Mouse (Mus musculus): ENCODE measurements around the gene Amh. TPM values are rescaled to one million over a fixed set of nuclear protein-coding genes. Genes with fewer than 3 reads are reported as not detected.

The Amh gene
- polyA plus RNA-seq, 1 experiment from 2014 or later = not detected

- 86% methylated on average over 13 of the region's 13 CpGs for WGBS
- no peak overlapping the region for H3K9ac ChIP-seq (ENCODE audit: low read depth, low read length)
- H3K4me3 ChIP-seq (ENCODE audit: low read length) = no peak overlapping the region
- peaks cover 14% of the 10 kb centered on the region for H3K4me1 ChIP-seq (ENCODE audit: control insufficient read depth, insufficient read depth, low read depth, low read length)
- H3K27me3 ChIP-seq (replicated peaks; ENCODE audit: control insufficient read depth, insufficient read depth, low read length) = no peaks in the 10 kb centered on the region
- no peaks in the 10 kb centered on the region for H3K9me3 ChIP-seq (ENCODE audit: control insufficient read depth, low read length)
- no peak overlapping the region for H3K27ac ChIP-seq (ENCODE audit: low read depth, low read length)
- H3K36me3 ChIP-seq (ENCODE audit: control insufficient read depth, insufficient read depth, low read length) = peaks cover 46% of the 10 kb centered on the region
- no peak overlapping the region for H3K4me2 ChIP-seq (ENCODE audit: low read length)
- ATAC-seq = no peak
Measured at GRCm38 (mm10) chr10:80793033-80793784, 11.8 kb upstream of the Amh start.

GRCm38 (mm10) chr10:80793803-80794202, 11.2 kb upstream of the Amh start:
- H3K36me3 ChIP-seq (ENCODE audit: control insufficient read depth, insufficient read depth, low read length) = peaks cover 41% of the 10 kb centered on the region
- H3K27me3 ChIP-seq (replicated peaks; ENCODE audit: control insufficient read depth, insufficient read depth, low read length) = no peaks in the 10 kb centered on the region
- no peak overlapping the region for H3K27ac ChIP-seq (ENCODE audit: low read depth, low read length)
- H3K4me2 ChIP-seq (ENCODE audit: low read length) = no peak overlapping the region
- peaks cover 14% of the 10 kb centered on the region for H3K4me1 ChIP-seq (ENCODE audit: control insufficient read depth, insufficient read depth, low read depth, low read length)
- WGBS = 89% methylated on average over 4 of the region's 4 CpGs
- H3K9me3 ChIP-seq (ENCODE audit: control insufficient read depth, low read length) = no peaks in the 10 kb centered on the region
- ATAC-seq = no peak
- H3K9ac ChIP-seq (ENCODE audit: low read depth, low read length) = no peak overlapping the region
- no peak overlapping the region for H3K4me3 ChIP-seq (ENCODE audit: low read length)

GRCm38 (mm10) chr10:80794750-80795149, 10.3 kb upstream of the Amh start:
- H3K27ac ChIP-seq (ENCODE audit: low read depth, low read length) = no peak overlapping the region
- no peak overlapping the region for H3K4me3 ChIP-seq (ENCODE audit: low read length)
- peaks cover 34% of the 10 kb centered on the region for H3K36me3 ChIP-seq (ENCODE audit: control insufficient read depth, insufficient read depth, low read length)
- 82% methylated on average over 8 of the region's 8 CpGs for WGBS
- H3K9me3 ChIP-seq (ENCODE audit: control insufficient read depth, low read length) = no peaks in the 10 kb centered on the region
- ATAC-seq = no peak
- no peak overlapping the region for H3K4me2 ChIP-seq (ENCODE audit: low read length)
- peaks cover 20% of the 10 kb centered on the region for H3K4me1 ChIP-seq (ENCODE audit: control insufficient read depth, insufficient read depth, low read depth, low read length)
- H3K27me3 ChIP-seq (replicated peaks; ENCODE audit: control insufficient read depth, insufficient read depth, low read length) = no peaks in the 10 kb centered on the region
- H3K9ac ChIP-seq (ENCODE audit: low read depth, low read length) = no peak overlapping the region

GRCm38 (mm10) chr10:80796307-80796848, 8.7 kb upstream of the Amh start:
- H3K4me2 ChIP-seq (ENCODE audit: low read length) = peak overlapping the region; percentile 94; the same call in 1 of the 2 replicates
- ATAC-seq = no peak
- H3K27ac ChIP-seq (ENCODE audit: low read depth, low read length) = no peak overlapping the region
- 0 out of 2 replicates have a peak overlapping the region, but pooled peaks have one; percentile 2 for H3K9ac ChIP-seq (ENCODE audit: low read depth, low read length)
- H3K4me3 ChIP-seq (ENCODE audit: low read length) = no peak overlapping the region
- H3K36me3 ChIP-seq (ENCODE audit: control insufficient read depth, insufficient read depth, low read length) = peaks cover 22% of the 10 kb centered on the region
- H3K9me3 ChIP-seq (ENCODE audit: control insufficient read depth, low read length) = no peaks in the 10 kb centered on the region
- 82% methylated on average over 9 of the region's 9 CpGs for WGBS
- H3K27me3 ChIP-seq (replicated peaks; ENCODE audit: control insufficient read depth, insufficient read depth, low read length) = no peaks in the 10 kb centered on the region
- H3K4me1 ChIP-seq (ENCODE audit: control insufficient read depth, insufficient read depth, low read depth, low read length) = peaks cover 27% of the 10 kb centered on the region

- Histone ChIP-seq H3K36me3 (ENCODE audit: control insufficient read depth, insufficient read depth, low read length) (peaks cover 25% of the 10 kb centered on the region), H3K27ac (ENCODE audit: low read depth, low read length) (peak overlapping the region; percentile 98), H3K9ac (ENCODE audit: low read depth, low read length) (peak overlapping the region; percentile 98), H3K4me2 (ENCODE audit: low read length) (peak overlapping the region; percentile 94), H3K4me1 (ENCODE audit: control insufficient read depth, insufficient read depth, low read depth, low read length) (peaks cover 27% of the 10 kb centered on the region), H3K27me3 (replicated peaks; ENCODE audit: control insufficient read depth, insufficient read depth, low read length) (no peaks in the 10 kb centered on the region), H3K9me3 (ENCODE audit: control insufficient read depth, low read length) (no peaks in the 10 kb centered on the region), H3K4me3 (ENCODE audit: low read length) (peak overlapping the region; percentile 91)
- ATAC-seq = peak; percentile 75
- 2% methylated on average over 59 of the region's 59 CpGs for WGBS
Measured at GRCm38 (mm10) chr10:80797186-80798149, 7.6 kb upstream of the Amh start.

GRCm38 (mm10) chr10:80798150-80799006, 6.7 kb upstream of the Amh start, which contains the start of the genes Sf3a2 and Plekhj1:
Sf3a2 (plus strand) TSS chr10:80798198.
Plekhj1 (minus strand) TSS chr10:80798626.
- Histone ChIP-seq H3K4me2 (ENCODE audit: low read length) (peak within 1 kb of the TSS; percentile 94), H3K27ac (ENCODE audit: low read depth, low read length) (peak within 1 kb of the TSS; percentile 98), H3K4me1 (ENCODE audit: control insufficient read depth, insufficient read depth, low read depth, low read length) (peaks cover 27% of the 10 kb centered on the region), H3K27me3 (replicated peaks; ENCODE audit: control insufficient read depth, insufficient read depth, low read length) (no peaks in the 10 kb centered on the region), H3K9ac (ENCODE audit: low read depth, low read length) (peak within 1 kb of the TSS; percentile 98), H3K9me3 (ENCODE audit: control insufficient read depth, low read length) (no peaks in the 10 kb centered on the region), H3K4me3 (ENCODE audit: low read length) (peak within 1 kb of the TSS; percentile 91), H3K36me3 (ENCODE audit: control insufficient read depth, insufficient read depth, low read length) (peaks cover 28% of the 10 kb centered on the region)
- WGBS = under 1% methylated on average over 91 of the region's 104 CpGs
- peak; percentile 93 for ATAC-seq

- WGBS = 3% methylated on average over 18 of the region's 18 CpGs
- peak overlapping the region; percentile 91 for H3K4me3 ChIP-seq (ENCODE audit: low read length)
- peak overlapping the region; percentile 78 for H3K4me2 ChIP-seq (ENCODE audit: low read length)
- peaks cover 27% of the 10 kb centered on the region for H3K4me1 ChIP-seq (ENCODE audit: control insufficient read depth, insufficient read depth, low read depth, low read length)
- no peaks in the 10 kb centered on the region for H3K27me3 ChIP-seq (replicated peaks; ENCODE audit: control insufficient read depth, insufficient read depth, low read length)
- ATAC-seq = no peak
- H3K27ac ChIP-seq (ENCODE audit: low read depth, low read length) = peak overlapping the region; percentile 98
- peaks cover 36% of the 10 kb centered on the region for H3K36me3 ChIP-seq (ENCODE audit: control insufficient read depth, insufficient read depth, low read length)
- no peaks in the 10 kb centered on the region for H3K9me3 ChIP-seq (ENCODE audit: control insufficient read depth, low read length)
- H3K9ac ChIP-seq (ENCODE audit: low read depth, low read length) = peak overlapping the region; percentile 98
Measured at GRCm38 (mm10) chr10:80799070-80799566, 5.9 kb upstream of the Amh start.

- Histone ChIP-seq H3K27ac (ENCODE audit: low read depth, low read length) (no peak overlapping the region), H3K4me3 (ENCODE audit: low read length) (no peak overlapping the region), H3K9me3 (ENCODE audit: control insufficient read depth, low read length) (no peaks in the 10 kb centered on the region), H3K4me2 (ENCODE audit: low read length) (no peak overlapping the region), H3K27me3 (replicated peaks; ENCODE audit: control insufficient read depth, insufficient read depth, low read length) (peaks cover 3% of the 10 kb centered on the region; the same call in 1 of the 2 replicates), H3K9ac (ENCODE audit: low read depth, low read length) (no peak overlapping the region), H3K36me3 (ENCODE audit: control insufficient read depth, insufficient read depth, low read length) (peaks cover 39% of the 10 kb centered on the region), H3K4me1 (ENCODE audit: control insufficient read depth, insufficient read depth, low read depth, low read length) (peaks cover 28% of the 10 kb centered on the region)
- ATAC-seq = no peak
- WGBS = 91% methylated on average over 10 of the region's 10 CpGs
Measured at GRCm38 (mm10) chr10:80802204-80802912, 2.7 kb upstream of the Amh start.
